Mouse (Mus musculus): ENCODE results near the gene F7.

DNA sequence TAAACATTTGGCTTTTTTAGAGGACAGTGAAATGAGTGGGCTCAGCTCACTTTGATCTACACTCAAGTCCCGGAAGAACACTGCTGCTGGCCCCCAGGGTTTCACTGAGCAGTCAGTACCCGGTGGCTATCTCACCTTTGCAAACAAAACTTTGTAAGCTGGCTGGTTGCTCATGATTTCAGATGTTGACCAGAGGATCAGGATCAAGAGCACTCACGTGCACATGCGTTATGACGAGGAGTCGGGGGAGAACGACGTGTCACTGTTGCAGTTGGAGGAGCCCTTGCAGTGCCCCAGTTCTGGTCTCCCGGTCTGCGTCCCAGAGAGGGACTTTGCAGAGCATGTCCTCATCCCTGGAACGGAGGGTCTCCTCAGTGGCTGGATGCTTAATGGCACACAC is 47.4 kb downstream of the F7 start:
- TF ChIP-seq CTCF (IDR thresholded peaks at IDR 0.05; ENCODE audit: control insufficient read depth, insufficient read depth, insufficient replicate concordance, low read depth, low read length) (no peak), POLR2A (IDR thresholded peaks at IDR 0.05; ENCODE audit: control insufficient read depth, low read depth, low read length) (no peak)
